Mouse (Mus musculus): Measurements from ENCODE around the gene Stip1.

- TF ChIP-seq TAL1 (IDR thresholded peaks at IDR 0.05; ENCODE audit: low read length) (no peak), GATA1 (IDR thresholded peaks at IDR 0.05; ENCODE audit: low read length) (no peak)
Measured at GRCm38 (mm10) chr19:7058541-7058940, 18.8 kb upstream of the Stip1 start.

Measured in erythroblast, embryonic 14.5 days (primary cell).